Mouse (Mus musculus): ENCODE data around the gene Chil6.

Chil6 gene

DNA sequence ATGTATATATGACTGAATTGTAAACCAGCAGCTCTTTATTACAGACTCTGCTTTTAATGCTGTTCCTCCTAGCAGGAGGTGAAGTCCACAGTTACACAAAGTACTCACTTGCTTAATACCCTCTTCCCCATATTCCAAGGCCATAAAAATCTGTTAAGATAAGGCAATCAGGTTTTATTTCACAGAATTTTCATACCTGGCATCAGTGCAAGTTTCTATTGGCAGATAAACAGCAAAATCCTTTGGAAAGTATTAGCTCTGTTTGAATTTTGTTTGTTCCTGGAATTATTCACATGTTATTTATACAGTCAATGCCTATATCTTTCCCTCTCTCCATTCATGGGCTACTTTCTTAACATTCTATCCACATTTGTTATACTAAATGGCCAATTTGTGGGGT lies at the start of gene Chil6:
TSS of gene Chil6 (minus strand) at position 101 of the 400 bp plus-strand sequence.
- no peak for DNase-seq (ENCODE audit: low read depth)

DNA sequence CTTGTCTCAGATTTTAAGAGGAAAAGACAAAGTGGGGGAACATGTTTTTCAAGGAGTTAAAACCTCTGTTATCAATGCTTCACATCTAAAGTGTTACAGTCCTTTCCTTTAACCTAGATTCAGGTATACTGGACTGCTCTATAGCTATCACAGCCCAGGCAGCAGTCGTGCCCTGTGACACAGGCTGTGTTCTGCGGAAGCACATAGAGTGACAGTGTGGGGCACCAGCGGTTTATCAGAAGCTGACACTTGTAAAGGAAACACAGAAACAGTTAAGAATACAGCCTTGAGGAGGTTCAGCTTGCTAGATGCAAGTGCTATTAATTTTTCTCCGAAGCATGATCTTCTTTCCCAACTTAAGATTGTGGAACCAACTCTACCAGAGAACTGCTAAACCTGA lies 46.6 kb upstream of the Chil6 start:
- DNase-seq (ENCODE audit: low read depth) = no peak

DNA sequence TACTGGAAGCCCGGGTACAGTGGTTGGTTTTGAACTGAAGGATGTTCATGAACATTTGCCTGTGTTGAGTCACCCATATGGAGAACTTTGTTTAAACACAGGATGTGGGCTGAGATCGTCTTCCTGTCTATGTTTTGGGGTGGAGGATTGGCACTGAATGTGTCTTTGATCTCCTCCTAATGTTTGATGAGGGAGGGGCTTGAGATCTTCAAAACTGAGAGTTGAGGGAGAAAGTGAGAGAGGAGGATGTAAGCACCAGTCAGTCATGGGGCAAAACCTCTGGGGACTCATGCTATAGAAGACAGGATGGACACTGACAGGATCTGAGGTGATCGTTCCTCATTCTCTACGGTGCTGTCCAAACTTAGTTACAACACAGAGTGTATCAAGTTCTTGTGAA lies 43.6 kb upstream of the Chil6 start:
- DNase-seq (ENCODE audit: low read depth) = no peak

DNA sequence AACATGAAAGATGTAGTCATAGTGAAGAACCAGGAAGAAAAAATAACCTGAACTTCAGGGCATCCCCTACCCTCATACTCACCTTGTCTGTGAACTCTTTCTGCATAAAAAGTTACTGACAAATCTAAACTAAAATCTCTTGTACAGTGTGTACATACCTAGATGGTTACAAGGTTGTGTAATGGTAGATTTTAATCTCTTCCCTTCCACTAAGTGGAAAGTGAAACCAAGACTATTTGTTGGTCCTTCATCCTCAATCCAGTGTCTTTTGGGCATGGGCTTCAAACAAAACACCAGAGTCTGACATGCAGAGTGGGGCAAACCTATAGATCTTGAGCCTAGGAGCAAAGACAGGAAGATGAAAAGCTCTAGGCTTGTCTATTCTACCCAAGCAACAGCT lies 43.0 kb upstream of the Chil6 start:
- DNase-seq (ENCODE audit: low read depth) = no peak

DNA sequence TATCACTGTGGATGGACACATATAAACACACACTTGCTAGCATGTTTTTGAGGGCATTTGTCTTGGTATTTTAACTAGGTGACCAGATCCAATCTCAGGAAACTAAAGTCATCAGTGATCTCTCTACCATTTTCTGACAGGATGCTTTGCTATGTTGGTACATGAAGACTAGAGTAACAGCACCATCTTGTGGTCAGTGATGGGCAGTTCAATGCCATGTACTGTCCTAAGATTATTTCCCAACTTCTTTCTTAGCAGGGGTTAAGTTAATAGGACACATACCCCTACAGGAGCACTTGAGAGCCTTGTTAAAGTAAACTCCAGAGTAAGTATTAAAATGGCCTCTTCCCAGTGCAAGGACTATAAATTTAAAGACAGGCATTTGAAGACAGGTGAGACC lies 42.6 kb upstream of the Chil6 start:
- peak; percentile 20 for DNase-seq (ENCODE audit: low read depth)
